Mouse (Mus musculus): ENCODE measurements around the gene Ugt2b34. TPM values are rescaled to one million over a fixed set of nuclear protein-coding genes. Genes with fewer than 3 reads are reported as not detected.

Ugt2b34 gene
- not detected in 2 replicates for polyA plus RNA-seq (2016; fragmentation: Nextera tagmentation; extraction: Ambion mirVana)

GRCm38 (mm10) chr5:86906758-86907157 is at the start of gene Ugt2b34:
Ugt2b34 (minus strand) TSS chr5:86906937.
- Histone ChIP-seq H3K27ac (no peak within 1 kb of the TSS), H3K4me3 (no peak within 1 kb of the TSS), H3K27me3 (ENCODE audit: insufficient read depth, poor library complexity, severe bottlenecking) (no peaks in the 10 kb centered on the region), H3K9me3 (no peaks in the 10 kb centered on the region), H3K4me1 (replicated peaks) (no peaks in the 10 kb centered on the region), H3K36me3 (no peaks in the 10 kb centered on the region)
- no peak for DNase-seq (ENCODE audit: low spot score)
- 84% methylated on average over 1 of the region's 1 CpGs for WGBS

DNA sequence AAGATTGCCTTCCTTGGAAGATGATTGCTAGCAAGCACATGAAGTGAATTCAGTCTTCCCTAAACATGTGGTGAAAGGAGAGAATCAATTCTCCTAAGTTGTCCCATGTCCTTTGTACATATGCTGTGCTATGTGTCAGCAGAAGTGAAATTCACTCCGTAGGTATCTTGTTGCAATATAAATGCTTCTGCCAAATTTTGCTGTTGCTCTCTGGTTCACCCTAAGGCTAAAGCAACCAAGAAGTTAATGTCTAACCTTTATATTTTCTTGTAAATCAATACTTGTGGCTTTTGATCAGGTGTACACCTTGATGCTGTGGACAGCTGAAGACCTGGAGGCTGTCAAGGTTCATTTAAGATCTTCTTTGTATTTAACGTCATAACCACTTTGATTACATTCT is 35.4 kb upstream of the Ugt2b34 start:
- H3K4me3 ChIP-seq, result no peak overlapping the region
- H3K36me3 ChIP-seq, result no peaks in the 10 kb centered on the region
- H3K4me1 ChIP-seq (replicated peaks), result no peaks in the 10 kb centered on the region
- no peak overlapping the region for H3K27ac ChIP-seq
- DNase-seq (ENCODE audit: low spot score), result no peak
- WGBS, result 89% methylated on average over 2 of the region's 2 CpGs
- no peaks in the 10 kb centered on the region for H3K9me3 ChIP-seq
- H3K27me3 ChIP-seq (ENCODE audit: insufficient read depth, poor library complexity, severe bottlenecking), result no peaks in the 10 kb centered on the region

DNA sequence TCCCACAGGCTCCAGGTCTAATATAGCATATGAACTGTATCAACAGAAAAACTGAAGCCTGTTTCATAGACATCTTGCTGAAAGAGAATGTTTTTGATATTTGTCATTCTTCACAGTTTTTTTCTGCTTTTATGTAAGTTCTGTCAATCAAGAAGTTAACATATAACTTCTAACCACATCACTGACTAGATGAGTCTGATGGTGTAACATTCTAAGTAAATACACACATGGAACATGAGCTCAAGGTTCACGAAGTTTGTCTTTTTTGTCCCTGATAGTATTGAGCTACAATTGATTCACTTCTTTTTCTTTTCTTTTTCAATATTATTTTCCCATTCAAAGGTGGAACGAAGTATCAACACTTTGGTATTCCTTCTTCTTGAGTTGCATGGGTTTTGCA is 19.7 kb upstream of the Ugt2b34 start, which contains the start of gene Ugt2b1:
TSS of gene Ugt2b1 (minus strand) at position 105 of the 400 bp plus-strand sequence.
- no peaks in the 10 kb centered on the region for H3K36me3 ChIP-seq
- no peak within 1 kb of the TSS for H3K4me3 ChIP-seq
- H3K27me3 ChIP-seq (ENCODE audit: insufficient read depth, poor library complexity, severe bottlenecking), result no peaks in the 10 kb centered on the region
- no peaks in the 10 kb centered on the region for H3K9me3 ChIP-seq
- H3K27ac ChIP-seq, result no peak within 1 kb of the TSS
- WGBS, result 80% methylated on average over 2 of the region's 2 CpGs
- no peak for DNase-seq (ENCODE audit: low spot score)
- H3K4me1 ChIP-seq (replicated peaks), result no peaks in the 10 kb centered on the region

GRCm38 (mm10) chr5:86920661-86921233 is 14.0 kb upstream of the Ugt2b34 start:
- Histone ChIP-seq H3K36me3 (no peaks in the 10 kb centered on the region), H3K4me1 (replicated peaks) (no peaks in the 10 kb centered on the region), H3K27me3 (ENCODE audit: insufficient read depth, poor library complexity, severe bottlenecking) (no peaks in the 10 kb centered on the region), H3K4me3 (no peak overlapping the region), H3K9me3 (no peaks in the 10 kb centered on the region), H3K27ac (no peak overlapping the region)
- 80% methylated on average over 3 of the region's 3 CpGs for WGBS
- DNase-seq (ENCODE audit: low spot score), result no peak

DNA sequence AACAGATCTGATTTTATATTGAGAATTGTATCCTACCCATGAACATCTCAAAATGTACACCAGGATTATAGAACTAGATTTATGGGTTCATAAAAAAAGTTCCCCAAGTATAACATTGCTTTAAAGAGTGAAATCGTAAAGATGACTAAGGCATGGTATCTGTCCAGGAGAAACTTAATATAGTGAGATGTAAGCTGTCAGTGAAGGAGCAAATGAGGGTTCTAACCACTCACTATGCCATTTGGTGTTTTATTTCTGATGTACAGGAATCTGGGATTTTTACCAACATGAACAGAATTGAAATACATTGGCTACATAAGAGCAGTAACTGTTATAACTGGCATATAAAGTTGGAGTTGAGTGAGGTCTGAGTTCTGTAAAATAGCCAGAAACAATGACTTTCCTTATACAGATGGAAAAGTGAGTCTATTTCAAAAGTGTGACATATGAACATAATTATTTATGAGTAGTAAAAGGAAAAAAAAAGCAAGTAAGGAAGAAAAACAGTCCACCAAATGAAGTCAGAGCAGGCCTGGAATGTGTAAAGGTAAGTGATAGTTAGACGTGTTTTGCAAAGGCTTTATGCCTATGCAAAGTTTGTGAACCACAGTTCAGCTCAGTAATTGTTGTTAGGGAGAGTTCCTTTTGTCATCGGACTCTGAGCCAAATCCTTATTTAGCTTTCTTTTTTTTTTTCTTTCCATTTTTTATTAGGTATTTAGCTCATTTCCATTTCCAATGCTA is 4.8 kb upstream of the Ugt2b34 start:
- DNase-seq (ENCODE audit: low spot score), result no peak
- H3K4me1 ChIP-seq (replicated peaks), result no peaks in the 10 kb centered on the region
- H3K4me3 ChIP-seq, result no peak overlapping the region
- no peaks in the 10 kb centered on the region for H3K9me3 ChIP-seq
- WGBS, result 82% methylated on average over 3 of the region's 3 CpGs
- H3K27ac ChIP-seq, result no peak overlapping the region
- H3K36me3 ChIP-seq, result no peaks in the 10 kb centered on the region
- H3K27me3 ChIP-seq (ENCODE audit: insufficient read depth, poor library complexity, severe bottlenecking), result no peaks in the 10 kb centered on the region

GRCm38 (mm10) chr5:86910770-86911169 is 4.0 kb upstream of the Ugt2b34 start:
- no peaks in the 10 kb centered on the region for H3K4me1 ChIP-seq (replicated peaks)
- H3K9me3 ChIP-seq, result no peaks in the 10 kb centered on the region
- no peak overlapping the region for H3K27ac ChIP-seq
- WGBS, result 87% methylated on average over 1 of the region's 1 CpGs
- DNase-seq (ENCODE audit: low spot score), result no peak
- no peaks in the 10 kb centered on the region for H3K27me3 ChIP-seq (ENCODE audit: insufficient read depth, poor library complexity, severe bottlenecking)
- no peaks in the 10 kb centered on the region for H3K36me3 ChIP-seq
- H3K4me3 ChIP-seq, result no peak overlapping the region

- H3K27ac ChIP-seq, result no peak overlapping the region
- H3K27me3 ChIP-seq (ENCODE audit: insufficient read depth, poor library complexity, severe bottlenecking), result no peaks in the 10 kb centered on the region
- WGBS, result 92% methylated on average over 1 of the region's 1 CpGs
- DNase-seq (ENCODE audit: low spot score), result no peak
- H3K4me3 ChIP-seq, result no peak overlapping the region
- no peaks in the 10 kb centered on the region for H3K4me1 ChIP-seq (replicated peaks)
- H3K36me3 ChIP-seq, result no peaks in the 10 kb centered on the region
- H3K9me3 ChIP-seq, result peaks cover 3% of the 10 kb centered on the region; the same call in 1 of the 2 replicates
Measured at GRCm38 (mm10) chr5:86889933-86890332, 16.8 kb downstream of the Ugt2b34 start.

DNA sequence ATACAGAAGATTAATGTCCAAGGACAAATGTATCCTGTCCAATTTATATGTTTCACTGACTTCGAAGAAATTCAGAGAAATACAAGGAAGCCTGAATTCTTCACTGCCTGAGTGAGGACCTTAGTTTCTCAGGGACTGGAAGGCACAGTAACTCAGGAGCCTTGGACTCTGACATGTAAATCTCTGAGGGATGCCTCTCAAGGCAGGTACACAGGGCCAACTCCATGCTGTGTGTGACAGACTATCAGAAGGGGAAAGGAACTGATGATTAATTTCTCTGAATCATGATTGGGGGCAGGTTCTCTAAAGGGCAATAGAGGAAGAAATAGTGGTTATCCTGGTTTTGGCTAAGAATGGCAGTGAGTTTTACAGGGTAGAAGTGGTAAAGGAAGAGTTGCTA is 18.3 kb downstream of the Ugt2b34 start:
- no peaks in the 10 kb centered on the region for H3K27me3 ChIP-seq (ENCODE audit: insufficient read depth, poor library complexity, severe bottlenecking)
- H3K4me3 ChIP-seq, result no peak overlapping the region
- no peaks in the 10 kb centered on the region for H3K9me3 ChIP-seq
- H3K36me3 ChIP-seq, result no peaks in the 10 kb centered on the region
- no peaks in the 10 kb centered on the region for H3K4me1 ChIP-seq (replicated peaks)
- H3K27ac ChIP-seq, result no peak overlapping the region
- WGBS, result 93% methylated on average over 1 of the region's 1 CpGs
- DNase-seq (ENCODE audit: low spot score), result no peak

GRCm38 (mm10) chr5:86887081-86887480 is 19.7 kb downstream of the Ugt2b34 start:
- Histone ChIP-seq H3K9me3 (peaks cover 7% of the 10 kb centered on the region; the same call in 1 of the 2 replicates), H3K4me3 (no peak overlapping the region), H3K27ac (no peak overlapping the region), H3K27me3 (ENCODE audit: insufficient read depth, poor library complexity, severe bottlenecking) (no peaks in the 10 kb centered on the region), H3K4me1 (replicated peaks) (no peaks in the 10 kb centered on the region), H3K36me3 (no peaks in the 10 kb centered on the region)
- no peak for DNase-seq (ENCODE audit: low spot score)
- WGBS, result 91% methylated on average over 1 of the region's 1 CpGs

- Histone ChIP-seq H3K9me3 (peaks cover 9% of the 10 kb centered on the region; the same call in 1 of the 2 replicates), H3K27me3 (ENCODE audit: insufficient read depth, poor library complexity, severe bottlenecking) (no peaks in the 10 kb centered on the region), H3K4me1 (replicated peaks) (no peaks in the 10 kb centered on the region), H3K36me3 (no peaks in the 10 kb centered on the region), H3K27ac (no peak overlapping the region), H3K4me3 (no peak overlapping the region)
- 52% methylated on average over 3 of the region's 3 CpGs for WGBS
- no peak for DNase-seq (ENCODE audit: low spot score)
Measured at GRCm38 (mm10) chr5:86886620-86887019, 20.1 kb downstream of the Ugt2b34 start.

DNA sequence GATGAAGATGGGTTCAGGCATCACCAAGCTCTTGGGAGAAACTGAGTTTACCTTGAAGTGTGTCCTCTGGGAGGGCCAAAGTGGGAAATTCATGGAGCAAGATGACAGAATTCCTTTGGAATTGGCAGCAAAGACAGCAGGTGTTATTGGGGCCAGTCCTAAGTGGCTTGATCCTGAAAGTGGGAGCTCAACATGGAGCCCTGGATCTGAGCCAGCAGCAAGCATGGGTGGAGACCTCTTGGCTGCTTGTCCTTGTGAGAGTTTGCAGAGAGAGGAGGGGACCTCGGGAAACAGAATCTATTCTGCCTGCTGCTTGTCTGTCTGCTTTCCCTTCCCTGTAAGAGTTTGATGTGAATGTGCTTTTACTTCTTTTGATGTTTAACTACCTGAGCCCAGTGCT is 34.9 kb downstream of the Ugt2b34 start:
- no peak for DNase-seq (ENCODE audit: low spot score)

GRCm38 (mm10) chr5:86858336-86858735 is 48.4 kb downstream of the Ugt2b34 start:
- Histone ChIP-seq H3K9me3 (no peaks in the 10 kb centered on the region), H3K27ac (no peak overlapping the region), H3K27me3 (ENCODE audit: insufficient read depth, poor library complexity, severe bottlenecking) (no peaks in the 10 kb centered on the region), H3K4me1 (replicated peaks) (no peaks in the 10 kb centered on the region), H3K36me3 (no peaks in the 10 kb centered on the region), H3K4me3 (no peak overlapping the region)
- no peak for DNase-seq (ENCODE audit: low spot score)
- 47% methylated on average over 3 of the region's 3 CpGs for WGBS

More for the DNA sequence above, 34.9 kb downstream of the Ugt2b34 start:
- no peaks in the 10 kb centered on the region for H3K4me1 ChIP-seq (replicated peaks)
- no peaks in the 10 kb centered on the region for H3K9me3 ChIP-seq
- no peak overlapping the region for H3K27ac ChIP-seq
- H3K4me3 ChIP-seq, result no peak overlapping the region
- WGBS, result 46% methylated on average over 1 of the region's 1 CpGs
- H3K36me3 ChIP-seq, result no peaks in the 10 kb centered on the region
- H3K27me3 ChIP-seq (ENCODE audit: insufficient read depth, poor library complexity, severe bottlenecking), result no peaks in the 10 kb centered on the region

- 7% methylated on average over 1 of the region's 1 CpGs for WGBS
- Histone ChIP-seq H3K9me3 (no peaks in the 10 kb centered on the region), H3K27me3 (ENCODE audit: insufficient read depth, poor library complexity, severe bottlenecking) (no peaks in the 10 kb centered on the region), H3K36me3 (no peaks in the 10 kb centered on the region), H3K4me3 (no peak overlapping the region), H3K4me1 (replicated peaks) (no peaks in the 10 kb centered on the region), H3K27ac (no peak overlapping the region)
- DNase-seq (ENCODE audit: low spot score), result no peak
Measured at GRCm38 (mm10) chr5:86857682-86858081, 49.1 kb downstream of the Ugt2b34 start.
